Mouse (Mus musculus): Measurements from ENCODE around the gene Cabp2. TPM values are rescaled to one million over a fixed set of nuclear protein-coding genes. Genes with fewer than 3 reads are reported as not detected.
"Not testable (repeated sequence)": the region's sequence is repeated elsewhere in the genome, so short reads cannot be mapped to it uniquely, and the experiment has no call there.

The Cabp2 gene
- total and polyA plus RNA-seq, 3 experiments = not detected

DNA sequence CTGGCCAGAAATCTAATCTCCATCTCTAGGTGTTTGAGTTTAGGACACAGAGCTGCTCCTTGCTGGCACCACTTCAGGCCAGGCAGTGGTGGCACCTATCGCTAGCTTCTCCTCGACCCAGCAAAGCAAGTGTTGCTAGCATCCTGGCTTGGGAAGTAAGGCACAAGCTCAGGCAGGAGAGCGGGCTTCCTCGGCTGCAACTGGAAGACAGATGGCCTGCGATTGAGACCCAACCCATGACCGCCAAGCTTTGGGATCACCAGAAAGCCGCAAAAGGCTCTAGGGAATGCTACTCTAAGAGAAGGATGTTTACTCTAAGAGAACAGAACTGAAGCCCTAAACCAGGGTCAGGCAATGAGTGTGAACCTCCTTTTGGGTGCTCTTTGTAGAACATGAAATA, 48.1 kb downstream of the Cabp2 start:
- Histone ChIP-seq H3K4me1 (ENCODE audit: control insufficient read depth, insufficient read depth, low read length) (peaks cover 5% of the 10 kb centered on the region), H3K27ac (no peak overlapping the region; the same call in none of the 2 replicates), H3K36me3 (ENCODE audit: control insufficient read depth, insufficient read depth, low read length) (no peaks in the 10 kb centered on the region), H3K27me3 (ENCODE audit: control insufficient read depth, insufficient read depth, low read length) (no peaks in the 10 kb centered on the region), H3K4me3 (no peak overlapping the region), H3K9ac (ENCODE audit: low read depth, low read length) (no peak overlapping the region), H3K79me2 (replicated peaks; ENCODE audit: control insufficient read depth, insufficient read depth, low read length) (peaks cover 2% of the 10 kb centered on the region)
- intact Hi-C loops (cut with DNase I) = loop anchor here (5.0 kb wide), 2 partner anchors 73 to 98 kb away; partner anchors contain the start of gene Rad9a
- 88% methylated on average over 7 of the region's 7 CpGs for WGBS
- TF ChIP-seq CTCF (IDR thresholded peaks at IDR 0.05) = no peak
- no peak for TF ChIP-seq POLR2A (IDR thresholded peaks at IDR 0.05; ENCODE audit: insufficient read depth, low read depth, low read length)
- TF ChIP-seq EP300 (IDR thresholded peaks at IDR 0.05; ENCODE audit: insufficient read depth, low read depth, low read length) = no peak
- no peak for DNase-seq

DNA sequence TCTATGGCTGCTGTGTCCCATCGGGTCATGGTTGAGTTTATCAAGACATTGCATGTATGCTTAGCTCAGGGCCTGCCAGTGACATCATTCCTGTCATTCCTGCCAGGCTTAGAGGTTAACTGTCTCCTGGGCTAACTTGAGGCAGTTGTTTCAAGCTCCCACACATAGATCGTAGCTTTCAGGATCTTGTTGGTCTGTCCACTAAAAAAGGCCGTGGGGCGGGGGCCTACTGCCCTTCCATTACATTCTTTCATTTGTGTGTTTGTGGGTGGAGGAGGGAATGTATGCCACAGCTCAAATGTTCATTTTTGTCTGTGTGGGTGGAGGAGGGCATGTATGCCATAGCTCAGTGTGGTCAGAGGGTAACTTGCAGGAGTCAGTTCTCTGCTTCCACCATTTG, 48.7 kb downstream of the Cabp2 start:
- intact Hi-C loops (cut with DNase I) = no loop called here
- 73% methylated on average over 4 of the region's 4 CpGs for WGBS

DNA sequence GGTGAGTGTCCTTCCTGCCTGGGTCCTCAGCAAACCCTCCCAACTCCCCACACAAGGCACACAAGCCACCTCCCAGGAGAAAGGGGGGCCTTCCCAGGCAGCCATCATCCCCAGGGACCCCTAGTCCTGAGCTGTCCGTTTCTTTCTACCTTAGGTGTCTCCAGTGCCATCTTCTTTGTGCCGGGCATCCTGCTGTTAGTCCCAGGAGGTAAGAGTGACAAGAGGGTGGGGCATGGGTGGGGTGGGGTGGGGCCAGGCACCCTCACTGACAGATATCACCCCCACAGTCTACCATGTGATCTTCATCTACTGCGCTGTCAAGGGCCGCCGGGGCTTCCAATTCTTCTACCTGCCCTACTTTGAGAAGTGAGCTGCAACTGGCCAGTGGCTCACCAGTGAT, 49.7 kb downstream of the Cabp2 start:
- peaks cover 2% of the 10 kb centered on the region for H3K4me1 ChIP-seq (ENCODE audit: control insufficient read depth, insufficient read depth, low read length)

More for the DNA sequence above, 48.7 kb downstream of the Cabp2 start:
- Histone ChIP-seq H3K4me3 (no peak overlapping the region), H3K27me3 (ENCODE audit: control insufficient read depth, insufficient read depth, low read length) (no peaks in the 10 kb centered on the region), H3K4me1 (ENCODE audit: control insufficient read depth, insufficient read depth, low read length) (peaks cover 5% of the 10 kb centered on the region), H3K27ac (peak overlapping the region; percentile 6; the same call in 1 of the 2 replicates), H3K79me2 (replicated peaks; ENCODE audit: control insufficient read depth, insufficient read depth, low read length) (peaks cover 2% of the 10 kb centered on the region), H3K9ac (ENCODE audit: low read depth, low read length) (no peak overlapping the region), H3K36me3 (ENCODE audit: control insufficient read depth, insufficient read depth, low read length) (no peaks in the 10 kb centered on the region)
- DNase-seq = no peak
- TF ChIP-seq CTCF (IDR thresholded peaks at IDR 0.05) = no peak
- TF ChIP-seq POLR2A (IDR thresholded peaks at IDR 0.05; ENCODE audit: insufficient read depth, low read depth, low read length) = no peak
- no peak for TF ChIP-seq EP300 (IDR thresholded peaks at IDR 0.05; ENCODE audit: insufficient read depth, low read depth, low read length)

DNA sequence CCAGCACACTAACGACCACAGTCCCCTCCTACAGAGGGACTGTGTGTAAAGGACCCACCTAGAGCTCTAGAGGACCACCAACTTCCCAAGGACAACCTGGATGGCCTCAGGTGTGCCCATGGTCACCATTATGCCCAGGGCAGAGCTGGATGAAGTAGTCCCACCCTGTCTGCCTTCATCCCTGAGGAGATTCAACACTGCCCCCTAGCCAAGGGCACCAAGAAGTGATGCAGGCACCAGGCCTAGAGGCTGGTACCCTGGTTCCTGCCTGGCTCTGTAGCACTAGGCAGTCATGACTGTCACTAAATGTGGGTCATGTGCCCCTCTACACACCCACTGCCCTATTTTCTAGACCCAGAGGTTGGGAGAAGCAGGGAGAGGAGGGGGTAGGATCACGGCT, 50.4 kb downstream of the Cabp2 start:
- no peak overlapping the region for H3K27ac ChIP-seq
- no peaks in the 10 kb centered on the region for H3K27me3 ChIP-seq (ENCODE audit: control insufficient read depth, insufficient read depth, low read length)
- H3K4me3 ChIP-seq = no peak overlapping the region
- intact Hi-C loops (cut with DNase I) = no loop called here
- DNase-seq = no peak
- no peaks in the 10 kb centered on the region for H3K36me3 ChIP-seq (ENCODE audit: control insufficient read depth, insufficient read depth, low read length)
- WGBS = 91% methylated on average over 2 of the region's 2 CpGs
- H3K4me1 ChIP-seq (ENCODE audit: control insufficient read depth, insufficient read depth, low read length) = no peaks in the 10 kb centered on the region; the same call in 1 of the 2 replicates
- TF ChIP-seq POLR2A (IDR thresholded peaks at IDR 0.05; ENCODE audit: insufficient read depth, low read depth, low read length) (no peak), EP300 (IDR thresholded peaks at IDR 0.05; ENCODE audit: insufficient read depth, low read depth, low read length) (no peak), CTCF (IDR thresholded peaks at IDR 0.05) (no peak)
- H3K79me2 ChIP-seq (replicated peaks; ENCODE audit: control insufficient read depth, insufficient read depth, low read length) = no peaks in the 10 kb centered on the region
- H3K9ac ChIP-seq (ENCODE audit: low read depth, low read length) = no peak overlapping the region

More for the DNA sequence above, 49.7 kb downstream of the Cabp2 start:
- Histone ChIP-seq H3K9ac (ENCODE audit: low read depth, low read length) (no peak overlapping the region), H3K4me3 (no peak overlapping the region), H3K27ac (no peak overlapping the region), H3K27me3 (ENCODE audit: control insufficient read depth, insufficient read depth, low read length) (no peaks in the 10 kb centered on the region), H3K36me3 (ENCODE audit: control insufficient read depth, insufficient read depth, low read length) (no peaks in the 10 kb centered on the region), H3K79me2 (replicated peaks; ENCODE audit: control insufficient read depth, insufficient read depth, low read length) (peaks cover 2% of the 10 kb centered on the region)
- intact Hi-C loops (cut with DNase I) = no loop called here
- TF ChIP-seq CTCF (IDR thresholded peaks at IDR 0.05) (no peak), EP300 (IDR thresholded peaks at IDR 0.05; ENCODE audit: insufficient read depth, low read depth, low read length) (no peak), POLR2A (IDR thresholded peaks at IDR 0.05; ENCODE audit: insufficient read depth, low read depth, low read length) (no peak)
- DNase-seq = no peak
- 94% methylated on average over 5 of the region's 5 CpGs for WGBS

DNA sequence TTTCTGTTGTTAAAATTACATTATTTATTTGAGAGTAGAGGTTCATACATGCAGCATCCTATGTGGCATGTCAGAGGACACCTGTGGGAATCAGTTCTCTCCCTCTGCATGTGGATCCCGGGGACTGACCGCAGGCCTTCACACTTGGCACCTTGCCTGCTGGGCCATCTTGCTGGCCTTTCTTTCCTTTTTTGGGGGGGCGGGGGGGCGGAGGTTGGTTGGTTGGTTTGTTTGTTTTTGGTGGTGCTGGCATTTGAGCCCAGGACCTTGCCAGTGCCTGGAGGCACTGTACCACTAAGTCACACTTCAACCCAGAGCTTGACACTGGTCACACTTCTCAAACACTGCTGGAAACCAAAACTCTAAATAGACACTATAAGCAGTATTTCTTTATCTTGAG, 53.0 kb downstream of the Cabp2 start:
- no peaks in the 10 kb centered on the region for H3K4me1 ChIP-seq (ENCODE audit: control insufficient read depth, insufficient read depth, low read length)
- WGBS = 72% methylated on average over 4 of the region's 4 CpGs
- no peak overlapping the region for H3K9ac ChIP-seq (ENCODE audit: low read depth, low read length)
- intact Hi-C loops (cut with DNase I) = no loop called here
- H3K27ac ChIP-seq = no peak overlapping the region
- no peaks in the 10 kb centered on the region for H3K27me3 ChIP-seq (ENCODE audit: control insufficient read depth, insufficient read depth, low read length)
- H3K36me3 ChIP-seq (ENCODE audit: control insufficient read depth, insufficient read depth, low read length) = no peaks in the 10 kb centered on the region
- no peak overlapping the region for H3K4me3 ChIP-seq
- no peak for DNase-seq
- H3K79me2 ChIP-seq (replicated peaks; ENCODE audit: control insufficient read depth, insufficient read depth, low read length) = no peaks in the 10 kb centered on the region
- no peak for TF ChIP-seq EP300 (IDR thresholded peaks at IDR 0.05; ENCODE audit: insufficient read depth, low read depth, low read length)
- no peak for TF ChIP-seq CTCF (IDR thresholded peaks at IDR 0.05)
- no peak for TF ChIP-seq POLR2A (IDR thresholded peaks at IDR 0.05; ENCODE audit: insufficient read depth, low read depth, low read length)

DNA sequence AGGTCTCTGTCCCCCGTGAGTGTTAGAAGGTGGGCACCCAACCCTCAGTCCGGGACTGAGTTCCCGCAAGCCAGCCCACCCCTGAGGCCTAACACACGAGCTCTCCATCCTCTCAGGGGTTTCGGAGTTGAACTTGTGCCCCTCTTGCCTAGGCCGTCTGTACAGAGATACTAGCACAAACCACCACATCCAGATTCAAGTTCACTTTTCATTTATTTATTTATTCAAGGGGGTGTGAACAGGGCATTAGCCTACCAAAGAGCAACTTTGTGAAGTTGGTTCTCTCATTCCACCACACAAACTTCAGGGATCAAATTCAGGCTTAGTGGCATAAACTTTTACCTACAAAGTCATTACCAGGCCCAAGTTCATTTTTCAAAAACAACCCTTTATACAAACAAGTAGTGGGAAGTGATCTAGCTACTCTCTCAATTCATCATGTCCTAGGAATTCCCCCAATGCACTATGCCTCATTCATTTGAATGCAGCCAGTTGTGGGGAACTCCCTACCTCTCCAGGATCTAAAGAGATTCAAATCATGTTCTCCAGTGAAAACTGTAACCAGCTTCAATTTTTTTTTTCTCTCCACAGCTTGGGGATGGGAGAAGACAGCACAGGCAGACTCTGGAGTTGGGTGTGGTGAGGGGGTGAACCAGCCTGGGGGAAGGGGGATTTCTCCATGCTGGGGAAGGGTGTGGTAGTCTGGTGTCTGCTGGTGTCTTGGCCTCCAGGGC, 54.0 kb downstream of the Cabp2 start:
- H3K36me3 ChIP-seq (ENCODE audit: control insufficient read depth, insufficient read depth, low read length); H3K9ac ChIP-seq (ENCODE audit: low read depth, low read length); H3K79me2 ChIP-seq (replicated peaks; ENCODE audit: control insufficient read depth, insufficient read depth, low read length); H3K27ac ChIP-seq; intact Hi-C loops (cut with DNase I); H3K27me3 ChIP-seq (ENCODE audit: control insufficient read depth, insufficient read depth, low read length); H3K4me3 ChIP-seq; DNase-seq; H3K4me1 ChIP-seq (ENCODE audit: control insufficient read depth, insufficient read depth, low read length): not testable (repeated sequence)
- 86% methylated on average over 6 of the region's 6 CpGs for WGBS
